Mouse (Mus musculus) cortical plate, adult 2 months (tissue): ENCODE results near the gene Dgkg.

ENCODE experiments used
- CTCF ChIP-seq: fragments of 200-500 bp; IDR thresholded peaks from 2 replicates; pipeline ENCODE4 v1.5.1; 2011; ENCODE audit warnings: mild to moderate bottlenecking, control low read depth, low read length; ENCODE audit not compliant: insufficient read depth; ENCODE audit errors: extremely low read depth
- POLR2A ChIP-seq: fragments of 200-500 bp; IDR thresholded peaks from 2 replicates; pipeline ENCODE4 v1.6.1; 2011; ENCODE audit warnings: mild to moderate bottlenecking, low read length, control low read depth; ENCODE audit not compliant: insufficient read depth; ENCODE audit errors: extremely low read depth

- TF ChIP-seq CTCF (no peak), POLR2A (no peak)
Observed at GRCm38 (mm10) chr16:22622286-22622685, 34.7 kb downstream of the Dgkg start.
